Mouse (Mus musculus): ENCODE results near the gene Daw1.

Daw1 gene

DNA sequence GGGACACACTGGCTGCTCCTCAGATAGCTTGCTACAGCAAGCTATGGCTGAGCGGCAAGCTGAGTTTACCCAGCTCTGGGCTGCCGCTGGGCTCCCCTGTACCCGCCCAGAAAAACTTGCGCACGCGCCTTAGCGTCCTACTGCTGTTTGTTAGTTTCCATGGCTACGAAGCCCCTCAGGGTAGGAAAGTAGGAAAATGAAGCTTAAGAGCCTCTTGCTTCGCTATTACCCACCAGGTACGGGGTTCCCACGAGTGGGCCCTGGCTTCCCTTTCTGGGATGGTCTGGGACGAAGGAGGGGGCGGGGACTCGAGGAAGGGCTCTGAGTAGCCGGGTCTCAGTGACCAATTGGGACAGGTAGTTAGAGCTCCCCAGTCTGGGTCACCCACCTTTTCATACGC is at the start of gene Daw1:
Gene Daw1 (plus strand): TSS at position 150 of the 400 bp plus-strand sequence.
- peak; percentile 3 for DNase-seq (ENCODE audit: low read depth)

DNA sequence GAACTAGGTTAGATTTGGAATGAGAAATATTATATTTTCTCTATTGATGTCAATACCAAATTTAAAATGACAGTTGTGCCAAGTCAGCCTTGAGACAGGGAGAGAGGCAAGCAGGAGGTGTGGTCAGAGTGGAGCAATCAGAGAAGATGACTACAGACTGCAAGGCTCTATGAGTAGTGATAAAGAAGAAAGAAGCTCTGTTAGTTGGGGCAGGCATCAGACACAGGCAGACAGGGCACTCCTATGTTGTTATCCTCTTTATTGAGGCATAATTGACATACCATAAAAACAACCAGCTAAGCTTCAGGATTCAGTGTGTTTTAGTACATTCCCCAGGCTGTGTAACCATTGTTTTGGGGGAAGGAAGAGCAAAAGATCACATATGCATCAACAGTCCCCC is 48.6 kb upstream of the Daw1 start:
- no peak for DNase-seq (ENCODE audit: low read depth)

DNA sequence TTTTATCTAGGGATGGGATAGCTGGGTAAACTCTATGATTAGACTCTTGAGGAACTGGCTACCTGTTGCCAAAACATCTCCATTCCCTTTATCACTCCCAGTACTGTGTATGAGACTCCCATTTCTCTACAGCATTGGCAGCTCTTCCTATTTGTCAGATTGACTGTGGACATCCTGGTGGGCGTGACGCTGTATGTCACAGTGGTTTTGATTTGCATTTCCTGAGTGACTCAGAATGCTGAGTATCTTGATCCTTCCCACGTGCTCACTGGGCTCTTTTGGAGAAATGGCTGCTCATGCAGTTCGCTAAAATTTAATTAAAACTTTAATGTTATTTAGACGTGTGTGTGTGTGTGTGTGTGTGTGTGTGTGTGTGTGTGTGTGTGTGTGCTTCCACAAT is 47.8 kb upstream of the Daw1 start:
- DNase-seq (ENCODE audit: low read depth) = no peak

DNA sequence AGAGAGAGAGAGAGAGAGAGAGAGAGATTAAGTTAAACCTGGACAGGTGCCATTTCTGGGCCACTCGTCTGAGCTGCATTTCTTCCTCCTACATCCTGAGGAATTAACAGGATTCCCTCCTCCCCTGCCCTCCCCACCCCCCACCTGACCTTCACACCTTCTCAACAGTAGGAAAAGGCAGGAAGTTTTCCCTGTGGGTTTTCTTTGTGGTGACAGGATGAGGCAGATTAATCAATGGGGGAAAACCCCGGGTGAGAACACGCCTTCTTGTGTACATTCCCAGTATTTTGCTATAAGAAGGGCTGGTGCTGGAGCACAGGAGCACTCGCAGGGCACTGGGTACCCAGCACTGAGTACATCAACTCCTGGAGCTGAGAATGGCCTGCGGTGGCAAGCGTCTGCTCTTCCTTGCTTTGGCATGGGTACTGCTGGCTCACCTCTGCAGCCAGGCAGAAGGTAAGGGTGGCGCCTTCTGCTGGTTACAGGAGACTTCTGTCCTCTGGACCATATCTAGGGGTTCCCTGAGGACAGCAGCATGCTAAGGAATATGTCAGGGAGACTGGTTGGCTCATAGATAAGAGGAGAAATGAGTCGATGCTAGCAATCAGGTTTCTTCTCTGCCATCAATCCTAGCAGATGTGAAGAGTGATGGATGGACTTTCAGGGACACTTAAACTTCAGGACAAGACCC is 43.0 kb upstream of the Daw1 start, which contains the start of gene Ccl20:
Gene Ccl20 (plus strand): TSS at position 320 of the 691 bp plus-strand sequence.
- DNase-seq (ENCODE audit: low read depth) = no peak

DNA sequence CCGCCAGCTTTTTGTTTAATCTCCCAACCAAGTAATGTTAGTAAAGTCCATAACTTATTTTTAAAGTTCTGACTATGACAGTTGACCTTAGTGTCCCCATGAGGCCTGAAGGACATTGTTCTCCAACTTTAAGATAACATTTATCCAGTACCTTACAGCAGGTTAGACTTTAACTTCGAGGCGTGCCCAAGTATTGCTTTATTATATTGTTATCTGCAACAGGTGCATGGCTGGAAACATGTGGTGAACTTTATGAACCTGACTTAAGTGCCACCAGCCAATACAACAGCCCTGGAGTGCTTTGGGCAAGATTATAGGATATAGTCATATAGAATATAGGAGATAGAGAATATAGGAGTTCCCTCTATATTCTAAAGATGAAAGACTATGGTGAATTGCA is 42.3 kb upstream of the Daw1 start:
- no peak for DNase-seq (ENCODE audit: low read depth)

DNA sequence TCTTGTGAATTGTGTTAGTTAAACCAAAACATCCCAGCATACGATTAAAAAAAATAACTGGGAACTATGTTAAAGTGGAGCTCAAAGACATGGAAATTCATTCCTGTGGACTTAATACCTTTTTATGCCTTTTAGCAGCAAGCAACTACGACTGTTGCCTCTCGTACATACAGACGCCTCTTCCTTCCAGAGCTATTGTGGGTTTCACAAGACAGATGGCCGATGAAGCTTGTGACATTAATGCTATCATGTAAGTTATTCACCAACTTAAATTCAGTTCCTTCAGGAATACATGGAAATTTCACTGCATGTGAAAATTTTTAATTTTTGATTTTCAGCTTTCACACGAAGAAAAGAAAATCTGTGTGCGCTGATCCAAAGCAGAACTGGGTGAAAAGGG is 41.9 kb upstream of the Daw1 start:
- no peak for DNase-seq (ENCODE audit: low read depth)

DNA sequence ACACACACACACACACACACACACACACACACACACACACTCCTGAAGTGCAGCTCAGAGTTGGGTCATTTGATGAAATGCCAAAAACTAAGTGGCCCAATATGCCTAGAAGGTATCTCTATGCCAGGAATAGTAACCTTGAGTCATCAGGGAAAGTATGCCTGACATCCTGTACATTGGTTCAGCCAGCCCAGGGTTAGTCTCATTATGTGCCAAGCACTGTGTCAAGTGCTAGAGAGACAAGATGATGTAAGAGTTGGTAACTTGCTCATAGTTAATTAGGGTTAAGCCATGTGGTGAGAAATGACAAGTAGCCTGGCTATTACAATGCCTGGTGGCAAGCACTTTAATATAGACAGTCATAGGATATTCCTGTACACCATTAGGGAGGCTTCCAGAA is 39.6 kb upstream of the Daw1 start:
- no peak for DNase-seq (ENCODE audit: low read depth)

DNA sequence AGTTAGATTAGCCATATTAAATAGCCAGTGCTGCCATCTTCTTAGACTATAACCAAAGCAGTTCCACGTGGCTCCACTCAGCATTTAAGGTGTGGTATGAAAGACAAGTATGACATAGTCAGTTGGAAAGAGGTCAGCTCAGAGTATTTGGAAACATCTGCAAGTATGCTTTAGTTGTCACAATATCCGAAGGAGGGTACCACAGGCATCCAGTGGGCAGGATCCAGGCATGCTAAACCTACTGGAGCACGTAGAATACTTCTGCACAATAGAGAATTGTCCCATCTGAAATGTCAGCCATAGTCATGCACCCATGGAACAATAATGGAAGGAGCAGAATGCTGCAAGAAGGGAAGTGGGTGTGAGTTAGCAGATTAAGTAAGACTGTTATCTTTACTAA is 39.2 kb upstream of the Daw1 start:
- DNase-seq (ENCODE audit: low read depth) = no peak

DNA sequence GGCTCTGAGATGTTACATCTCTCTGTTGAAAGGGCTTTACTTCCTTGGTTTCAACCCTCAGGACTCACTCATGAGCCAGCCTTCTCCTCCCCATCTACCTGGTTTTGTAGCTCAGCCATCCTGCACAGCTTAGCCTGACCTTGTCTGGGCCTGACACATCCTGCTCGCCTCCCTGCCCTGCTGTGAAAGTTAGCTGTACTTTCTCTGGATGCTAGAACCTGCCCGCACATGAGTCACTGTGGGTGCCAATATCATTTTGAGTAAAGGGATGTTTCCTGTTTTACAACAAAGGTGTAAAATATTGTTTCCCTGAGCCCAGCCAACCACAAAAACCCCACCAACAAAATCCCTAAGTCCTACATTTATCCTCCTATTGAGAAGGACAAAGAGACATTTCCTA is 36.4 kb upstream of the Daw1 start:
- DNase-seq (ENCODE audit: low read depth) = no peak

DNA sequence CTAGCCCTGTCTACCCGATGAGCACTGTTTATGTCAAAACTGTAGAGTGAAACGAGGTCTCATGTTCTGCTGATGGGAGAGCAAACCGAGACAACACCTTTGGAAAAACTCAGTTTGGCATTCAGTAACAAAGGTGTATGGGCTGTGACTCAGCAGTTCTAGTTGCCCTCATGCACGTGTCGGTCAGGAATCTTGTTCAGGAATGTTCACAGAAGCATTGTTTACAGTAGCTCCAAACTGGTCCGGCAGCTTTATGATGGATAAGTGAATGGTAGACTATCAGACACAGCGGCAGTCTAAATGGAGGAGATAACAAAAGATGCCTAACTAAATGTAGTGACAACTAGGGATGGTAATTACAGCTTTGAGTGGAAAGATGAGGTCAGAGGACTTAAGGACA is 23.7 kb upstream of the Daw1 start:
- DNase-seq (ENCODE audit: low read depth) = no peak

DNA sequence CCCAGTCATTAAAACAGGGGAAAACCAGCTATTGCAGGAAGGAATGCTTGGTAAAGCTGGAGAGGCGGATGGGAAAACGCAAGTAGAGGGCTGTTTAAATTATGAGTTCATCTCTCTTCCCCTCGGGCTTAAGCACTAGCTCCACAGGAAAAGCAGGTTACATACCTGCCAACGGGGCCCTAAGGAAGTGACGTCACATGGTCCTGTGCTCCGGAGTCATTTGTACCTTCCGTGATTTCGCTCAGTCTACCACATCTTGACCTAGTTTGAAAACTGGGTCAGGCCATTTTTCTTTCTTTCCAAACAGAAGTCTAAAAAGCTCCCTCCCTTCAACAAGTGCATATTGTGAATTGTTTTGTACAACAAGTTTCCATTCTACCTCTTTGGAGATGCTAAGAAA is 21.7 kb upstream of the Daw1 start:
- no peak for DNase-seq (ENCODE audit: low read depth)

DNA sequence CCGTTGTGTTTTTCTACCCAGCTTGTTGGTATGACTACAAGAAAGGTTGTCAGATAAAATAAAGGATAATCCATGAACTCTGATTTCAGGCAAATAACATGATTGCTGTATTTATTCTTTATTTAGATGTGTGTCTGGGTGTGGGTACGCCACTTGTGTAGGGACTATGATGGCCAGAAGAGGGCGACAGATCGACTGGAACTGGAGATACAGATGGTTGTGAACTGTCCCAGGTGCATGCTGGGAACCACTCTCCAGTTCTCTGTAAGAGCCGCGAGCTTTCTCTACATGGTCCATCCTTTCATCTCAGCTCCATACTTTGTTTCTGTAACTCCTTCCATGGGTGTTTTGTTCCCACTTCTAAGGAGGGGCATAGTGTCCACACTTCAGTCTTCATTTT is 20.8 kb upstream of the Daw1 start:
- DNase-seq (ENCODE audit: low read depth) = no peak

DNA sequence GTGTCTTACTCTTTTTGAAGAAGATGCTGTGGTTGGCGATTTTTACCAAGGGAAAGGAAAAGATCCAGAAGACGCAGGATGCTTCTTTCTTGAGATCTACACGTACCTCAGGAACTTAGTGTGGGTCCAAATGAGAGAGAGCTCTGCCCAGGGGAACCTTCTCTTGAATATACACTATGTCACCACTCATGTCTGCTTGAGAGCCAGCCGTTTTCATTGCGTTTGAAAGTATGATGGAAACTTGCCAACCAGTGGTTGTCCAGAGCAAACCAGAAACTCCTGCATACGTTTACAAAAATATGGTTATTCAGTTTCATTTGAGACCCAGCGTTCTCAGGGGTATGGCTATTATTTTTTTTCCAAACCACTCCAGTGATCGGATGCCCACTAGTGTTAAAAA is 18.0 kb upstream of the Daw1 start:
- no peak for DNase-seq (ENCODE audit: low read depth)

DNA sequence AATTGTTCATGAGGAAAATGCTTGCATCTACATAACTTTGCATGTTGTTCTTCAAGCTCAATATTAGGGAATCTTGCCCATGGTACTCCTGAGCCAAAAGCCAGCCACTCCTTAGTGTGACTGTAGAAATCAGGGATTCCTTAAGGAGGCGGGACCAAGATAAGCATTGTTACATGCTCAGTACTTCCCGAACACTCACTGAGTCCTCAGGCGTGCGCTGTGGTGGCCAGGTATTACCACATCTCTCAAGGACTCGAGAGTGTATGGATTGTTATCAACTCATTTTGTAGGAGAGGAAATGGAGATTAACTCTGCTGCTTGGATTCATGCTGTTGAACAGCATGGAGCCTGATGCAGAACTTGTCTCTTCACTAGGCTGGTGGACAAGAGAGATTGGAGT is 17.5 kb upstream of the Daw1 start:
- no peak for DNase-seq (ENCODE audit: low read depth)

DNA sequence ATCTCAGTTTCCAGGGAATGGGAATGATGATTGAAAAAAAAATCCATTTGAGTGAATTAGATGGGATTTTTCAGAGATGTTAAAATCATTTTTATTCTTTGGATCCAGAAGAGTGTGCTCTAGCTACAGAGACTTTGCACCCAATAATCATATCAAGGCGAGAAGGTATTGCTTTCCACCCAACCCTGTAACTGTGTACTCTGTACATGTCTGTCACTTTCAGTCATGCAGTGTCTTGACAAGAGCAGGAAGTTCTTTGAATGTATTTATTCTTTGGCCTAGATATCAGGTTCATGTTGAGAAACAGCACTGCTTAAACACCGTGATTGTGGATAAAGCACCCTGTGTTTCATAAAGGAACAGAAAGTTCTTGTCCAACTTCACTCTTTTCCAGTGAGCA is 13.0 kb upstream of the Daw1 start:
- DNase-seq (ENCODE audit: low read depth) = no peak

DNA sequence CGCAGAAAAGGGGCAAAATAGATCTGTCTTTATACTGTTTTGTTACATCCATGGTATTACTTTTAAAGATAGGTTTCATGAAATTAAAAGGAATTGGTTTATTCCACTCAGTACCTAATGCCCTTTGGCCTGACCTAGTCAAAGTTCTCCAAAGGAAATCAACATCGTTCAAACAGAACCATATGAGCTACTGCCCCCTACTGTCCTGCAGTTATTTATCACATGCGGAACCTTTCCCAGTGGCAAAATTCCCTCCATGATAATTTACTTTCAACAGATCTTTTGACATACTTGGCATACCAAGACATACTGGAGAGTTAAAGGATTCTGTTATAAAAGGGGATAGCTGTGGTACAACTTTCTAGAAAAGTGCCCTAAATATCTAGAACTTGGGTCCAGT is 9.3 kb upstream of the Daw1 start:
- DNase-seq (ENCODE audit: low read depth) = no peak

DNA sequence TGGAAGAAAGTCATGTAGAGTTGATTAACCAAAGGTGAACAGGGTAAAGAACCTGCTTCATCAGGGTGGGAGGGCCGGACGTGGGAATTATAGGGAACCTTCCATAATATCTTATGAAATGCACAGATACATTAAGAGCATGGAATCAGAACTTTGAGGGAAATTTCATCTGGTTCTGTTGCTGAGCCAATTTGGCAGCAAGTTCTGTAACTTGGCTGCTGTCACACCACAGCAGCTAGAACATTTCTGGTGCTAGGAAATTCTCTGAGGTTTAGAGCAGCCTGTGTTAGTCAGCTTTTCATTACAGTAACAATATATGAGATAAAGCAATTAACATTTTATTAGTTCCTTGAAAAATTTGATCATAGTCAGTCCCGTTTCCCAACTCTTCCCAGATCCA is 6.6 kb upstream of the Daw1 start:
- no peak for DNase-seq (ENCODE audit: low read depth)

DNA sequence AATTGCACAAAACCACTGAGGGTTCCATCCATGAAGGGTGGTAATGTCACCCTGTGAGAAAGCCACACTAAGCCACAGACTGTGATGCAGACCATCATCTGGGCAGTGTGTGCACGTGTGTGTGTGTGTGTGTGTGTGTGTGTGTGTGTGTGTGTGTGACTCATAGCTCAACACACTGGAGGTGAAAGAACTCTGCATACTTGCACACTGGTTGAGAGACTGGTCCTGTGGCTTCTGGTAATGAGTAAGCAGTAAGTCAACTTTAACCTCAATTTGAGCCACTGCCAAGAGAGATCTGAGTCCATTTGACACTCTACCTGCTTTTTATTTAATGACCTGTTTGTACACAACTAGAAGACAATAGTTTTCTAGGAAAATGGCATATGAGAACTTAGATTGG is 2.7 kb upstream of the Daw1 start:
- no peak for DNase-seq (ENCODE audit: low read depth)

DNA sequence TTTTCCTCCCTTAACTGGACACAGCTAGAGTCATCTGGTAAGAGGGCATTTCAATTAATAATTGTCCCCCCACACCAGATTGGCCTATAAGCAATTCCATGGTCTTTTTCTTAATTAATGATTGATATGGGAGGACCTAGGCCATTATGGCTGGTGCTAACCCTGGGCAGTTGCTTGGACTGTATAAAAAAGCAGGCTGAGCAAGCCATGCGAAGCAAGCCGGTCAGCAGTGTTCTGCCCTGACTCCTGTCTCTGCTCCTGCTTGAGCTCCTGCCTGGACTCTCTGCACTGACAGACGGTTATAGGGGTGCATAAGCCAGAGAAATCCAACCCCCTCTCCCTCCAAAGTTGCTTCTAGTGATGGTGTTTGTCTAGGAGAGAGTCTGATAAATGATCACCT is 2.1 kb downstream of the Daw1 start:
- no peak for DNase-seq (ENCODE audit: low read depth)

DNA sequence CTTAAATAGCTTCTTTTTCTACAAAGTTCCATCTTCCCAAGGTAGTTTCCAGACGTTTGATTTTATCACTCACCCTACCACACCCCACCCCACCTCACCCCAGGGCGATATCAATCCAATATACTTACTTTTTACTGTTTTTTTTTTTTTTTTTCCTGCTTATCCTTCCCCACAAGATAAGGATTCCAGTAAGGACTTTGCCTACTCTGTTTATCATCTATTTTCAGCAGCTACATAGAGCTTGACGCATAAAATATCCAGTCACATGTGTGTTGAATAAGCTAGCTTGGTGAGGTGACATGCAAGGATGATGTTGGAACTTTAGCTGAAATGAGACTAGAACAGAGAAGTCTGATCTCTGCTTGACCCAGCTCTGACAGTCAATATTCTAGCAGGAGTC is 4.5 kb downstream of the Daw1 start:
- DNase-seq (ENCODE audit: low read depth) = no peak

DNA sequence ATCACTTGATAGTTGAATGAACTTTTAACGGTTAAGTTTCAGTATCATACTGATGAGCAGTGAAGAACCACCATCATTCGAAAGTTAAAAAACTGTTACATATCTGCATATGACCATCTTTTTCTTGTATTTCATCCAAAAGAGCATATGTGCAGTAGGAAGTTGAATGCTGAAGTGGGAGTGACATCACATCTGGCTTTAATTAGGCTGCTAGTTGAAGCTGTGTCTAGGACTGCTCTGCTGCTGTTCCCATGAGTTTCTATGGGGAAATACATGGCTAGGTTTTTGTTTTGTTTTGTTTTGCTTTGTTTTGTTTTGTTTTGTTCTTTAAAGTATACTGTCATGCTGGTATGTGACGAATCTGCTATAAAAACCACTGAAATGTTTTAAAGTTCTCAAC is 9.6 kb downstream of the Daw1 start:
- DNase-seq (ENCODE audit: low read depth) = no peak

DNA sequence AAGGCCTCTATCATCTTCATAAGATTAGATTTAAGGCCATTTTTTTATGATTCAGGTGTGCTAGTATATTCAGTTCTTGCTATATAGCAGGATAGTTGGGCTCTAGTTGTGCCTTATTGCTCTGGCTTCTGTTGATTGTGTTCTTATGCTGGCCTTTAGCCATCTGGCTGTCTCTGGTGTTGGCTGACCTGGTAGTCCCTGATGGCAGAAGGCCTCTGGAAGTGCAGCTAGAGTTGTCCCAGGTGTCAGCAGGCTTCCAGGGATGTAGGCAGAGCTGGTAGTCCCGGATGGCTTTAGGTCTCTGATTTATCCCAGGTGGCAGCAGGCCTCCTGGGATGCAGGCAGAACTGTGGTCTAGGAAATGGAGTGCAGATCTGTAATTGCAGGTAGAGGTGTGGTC is 16.4 kb downstream of the Daw1 start:
- no peak for DNase-seq (ENCODE audit: low read depth)

DNA sequence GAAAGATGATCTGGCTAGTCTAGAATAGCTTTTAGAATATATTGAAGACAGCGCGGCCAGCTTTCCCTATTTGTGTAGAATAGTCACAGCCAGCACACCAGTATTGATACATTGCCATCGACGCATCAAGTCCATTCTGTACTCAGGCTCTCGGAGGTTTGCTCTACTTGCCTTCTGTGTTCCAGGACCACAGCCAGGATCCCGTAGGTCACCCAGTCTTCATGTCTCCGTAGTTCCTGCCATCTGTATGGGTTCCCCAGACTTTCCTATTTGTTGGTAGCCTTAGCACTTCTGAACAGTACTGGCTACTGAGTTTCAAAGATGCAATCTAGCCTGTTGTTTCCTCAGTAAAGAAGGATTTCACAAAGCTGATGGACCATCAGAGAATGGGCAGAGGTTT is 20.0 kb downstream of the Daw1 start:
- no peak for DNase-seq (ENCODE audit: low read depth)

DNA sequence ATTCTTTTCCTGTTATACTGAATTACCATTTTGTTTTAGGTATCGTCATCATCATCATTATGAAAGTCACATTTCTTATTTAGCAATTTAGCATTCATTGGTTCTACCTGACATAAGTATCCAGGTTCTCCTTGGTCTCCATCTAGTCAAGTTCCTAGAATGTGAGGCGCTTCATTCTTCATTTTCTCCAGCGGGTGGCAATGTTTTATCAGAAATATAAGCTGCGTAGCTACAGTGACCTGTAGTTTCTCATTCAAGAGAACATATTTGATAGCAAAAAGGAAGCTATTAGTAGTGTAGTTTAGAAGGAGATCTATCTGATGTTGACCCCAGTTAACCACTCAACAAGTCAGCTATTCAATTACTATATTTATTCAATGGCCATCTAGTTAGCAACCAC is 21.9 kb downstream of the Daw1 start:
- no peak for DNase-seq (ENCODE audit: low read depth)

DNA sequence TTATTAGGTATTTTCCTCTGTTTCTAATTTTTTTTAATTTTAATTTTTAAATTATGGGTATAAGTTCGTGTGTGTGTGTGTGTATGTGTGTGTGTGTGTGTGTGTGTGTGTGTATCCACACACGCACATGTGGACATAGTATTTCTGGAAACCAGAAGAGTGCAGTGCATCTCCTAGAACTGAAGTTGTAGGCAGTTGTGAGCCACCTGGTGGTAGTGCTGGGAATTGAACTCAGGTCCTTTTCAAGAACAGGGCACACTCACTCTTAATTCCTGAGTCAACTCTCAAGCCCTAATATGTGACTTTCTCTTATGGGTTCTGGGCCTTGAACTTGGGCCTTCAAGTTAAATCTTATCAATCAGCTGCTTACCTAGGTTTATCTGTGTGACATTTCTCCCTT is 27.6 kb downstream of the Daw1 start:
- peak; percentile 3 for DNase-seq (ENCODE audit: low read depth)
